Mouse (Mus musculus) myocyte (in vitro differentiated cells): ENCODE measurements around the gene Rac2.

Source experiments
- CEBPB ChIP-seq: IDR thresholded peaks from 2 replicates; pipeline ENCODE4 v1.6.1; 2011; ENCODE audit warnings: mild to moderate bottlenecking, moderate library complexity; ENCODE audit not compliant: poor library complexity, insufficient read depth, severe bottlenecking
- E2F4 ChIP-seq: IDR thresholded peaks from one replicate; pipeline ENCODE4 v1.6.1; 2011; ENCODE audit warnings: mild to moderate bottlenecking, control low read depth, moderate library complexity; ENCODE audit not compliant: insufficient read depth
- MAX ChIP-seq: IDR thresholded peaks from one replicate; pipeline ENCODE4 v1.6.1; 2011; ENCODE audit warnings: low read depth, mild to moderate bottlenecking, control low read depth
- MYOD1 ChIP-seq, 3 experiments: IDR thresholded peaks; one replicate each; pipeline ENCODE4 v1.6.1; 2011; ENCODE audit warnings: control low read depth in 2 of 3, low read depth in 2 of 3, mild to moderate bottlenecking in 2 of 3, moderate library complexity in 1 of 3; ENCODE audit not compliant: insufficient read length in 2 of 3, control insufficient read depth in 1 of 3
- MYOG ChIP-seq, 3 experiments: IDR thresholded peaks; one replicate each; pipeline ENCODE4 v1.6.1; 2011; ENCODE audit warnings: control low read depth in 2 of 3, low read depth in 2 of 3, mild to moderate bottlenecking in 2 of 3; ENCODE audit not compliant: insufficient read length in 2 of 3, control insufficient read depth in 1 of 3, insufficient read depth in 1 of 3
- POLR2A ChIP-seq: IDR thresholded peaks from one replicate; pipeline ENCODE4 v1.6.1; 2011; ENCODE audit warnings: low read depth, mild to moderate bottlenecking, control low read depth, moderate library complexity; ENCODE audit not compliant: insufficient read length
- REST ChIP-seq: IDR thresholded peaks from one replicate; pipeline ENCODE4 v1.6.1; 2011; ENCODE audit warnings: mild to moderate bottlenecking, control low read depth, moderate library complexity; ENCODE audit not compliant: insufficient read depth, insufficient read length
- TCF12 ChIP-seq: IDR thresholded peaks from one replicate; pipeline ENCODE4 v1.6.1; 2011; ENCODE audit warnings: mild to moderate bottlenecking, control low read depth; ENCODE audit not compliant: poor library complexity, insufficient read depth, severe bottlenecking
- TCF3 ChIP-seq: IDR thresholded peaks from one replicate; pipeline ENCODE4 v1.6.1; 2011; ENCODE audit warnings: low read depth, control low read depth; ENCODE audit not compliant: insufficient read length
- USF1 ChIP-seq: IDR thresholded peaks from one replicate; pipeline ENCODE4 v1.6.1; 2011; ENCODE audit warnings: low read depth, mild to moderate bottlenecking, control low read depth, moderate library complexity

DNA sequence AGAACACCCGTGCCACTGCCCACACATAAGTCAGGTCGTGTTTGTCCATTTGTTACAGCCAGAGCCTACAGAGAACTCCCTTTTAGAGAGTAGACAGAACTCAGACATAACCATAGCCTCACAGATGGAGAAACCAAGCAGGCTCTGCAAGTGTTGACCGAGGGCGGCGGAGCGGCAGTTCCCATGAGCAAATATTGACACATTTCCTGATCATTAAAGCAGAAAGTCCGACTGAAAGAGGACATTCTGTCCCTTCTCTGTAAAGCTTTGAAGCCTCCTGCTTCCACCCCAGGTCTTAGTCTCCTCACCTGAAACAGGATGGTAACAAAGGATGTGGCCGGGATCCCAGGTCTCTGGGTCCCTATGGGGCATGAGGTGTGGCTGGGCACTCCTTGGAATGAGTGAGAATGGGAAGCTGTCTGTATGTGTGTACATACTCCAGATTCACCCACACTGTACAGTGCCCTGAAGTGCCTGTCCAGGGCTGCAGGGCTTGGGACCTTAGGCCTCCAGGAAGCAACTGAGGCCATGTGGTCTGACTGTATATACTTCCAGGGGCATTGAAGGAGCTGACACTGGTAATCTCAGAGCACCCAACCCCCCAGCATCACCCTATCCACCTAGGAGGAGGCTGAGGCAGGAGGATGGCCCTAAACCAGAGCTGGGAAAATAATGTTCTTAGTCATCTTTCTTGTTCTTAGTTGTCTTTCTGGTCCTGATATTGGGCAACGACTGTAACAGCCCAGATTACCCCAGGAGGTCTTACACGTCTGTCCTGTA, 39.8 kb downstream of the Rac2 start:
- TF ChIP-seq POLR2A (no peak), MYOG (IDR thresholded peaks at IDR 0.05; ENCODE audit: control insufficient read depth in 1 of 3, insufficient read depth in 1 of 3, insufficient read length in 2 of 3, low read depth in 2 of 3) (no peak), USF1 (no peak), MAX (no peak), E2F4 (no peak), REST (no peak), MYOD1 (IDR thresholded peaks at IDR 0.05; ENCODE audit: control insufficient read depth in 1 of 3, insufficient read length in 2 of 3, low read depth in 2 of 3) (no peak), CEBPB (no peak), TCF3 (no peak), TCF12 (no peak)
